Mouse (Mus musculus): ENCODE results near the gene Ccdc186.

- TF ChIP-seq CTCF (IDR thresholded peaks at IDR 0.05; ENCODE audit: low read depth) (no peak), EP300 (optimal IDR thresholded peaks at IDR 0.05) (no peak)
Measured at GRCm38 (mm10) chr19:56749343-56749742, 72.6 kb downstream of the Ccdc186 start.

Measured in stomach, postnatal 0 days (tissue).